Mouse (Mus musculus): ENCODE measurements around the gene Cfap61. TPM values are rescaled to one million over a fixed set of nuclear protein-coding genes. Genes with fewer than 3 reads are reported as not detected.

Gene Cfap61
- total and polyA plus RNA-seq, 3 experiments = 0.13 TPM; not detected in 2

DNA sequence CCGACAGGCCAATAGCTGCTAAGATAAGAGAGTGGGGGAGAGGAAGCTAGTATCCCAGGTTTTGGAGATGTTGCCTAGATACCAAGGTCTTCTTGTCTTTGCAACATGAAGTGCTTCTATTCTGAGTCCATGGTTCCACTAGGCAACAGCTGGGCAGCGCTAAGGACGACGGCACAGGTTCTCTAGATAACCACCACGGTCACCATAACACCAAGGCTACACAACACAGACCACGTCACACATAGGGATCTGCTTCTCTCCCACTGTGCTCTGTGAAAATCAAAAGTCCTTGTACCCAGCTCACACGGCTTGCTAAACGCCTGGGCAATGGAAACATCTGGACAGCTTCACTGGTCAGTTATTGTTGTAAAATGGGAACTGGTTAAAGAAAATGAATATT, 2.4 kb downstream of the Cfap61 start:
- no peak for DNase-seq (ENCODE audit: low read depth, low spot score)
- Histone ChIP-seq H3K27me3 (ENCODE audit: control insufficient read depth in 1 of 2, insufficient read depth in 2 of 2, low read length in 2 of 2) (peaks cover 0 to 4% of the 10 kb centered on the region in 2 experiments; a peak in 1 of 4 replicates), H3K9me3 (replicated peaks; ENCODE audit: insufficient read depth, low read length) (no peaks in the 10 kb centered on the region), H3K36me3 (ENCODE audit: control insufficient read depth in 1 of 2, insufficient read depth in 2 of 2, low read length in 2 of 2) (peaks cover 0 to 4% of the 10 kb centered on the region in 2 experiments; a peak in 3 of 4 replicates), H3K4me1 (ENCODE audit: control insufficient read depth in 1 of 2, insufficient read depth in 2 of 2, low read length in 2 of 2) (peaks cover 0 to 5% of the 10 kb centered on the region in 2 experiments; a peak in 1 of 4 replicates), H3K4me3 (ENCODE audit: control insufficient read depth in 1 of 2, insufficient read depth in 1 of 2, low read depth in 2 of 2, low read length in 2 of 2) (no peak overlapping the region), H3K9ac (ENCODE audit: control insufficient read depth, low read depth, low read length, poor library complexity, severe bottlenecking) (no peak overlapping the region), H3K79me2 (ENCODE audit: control insufficient read depth, insufficient read depth, low read length, poor library complexity) (peaks cover 5% of the 10 kb centered on the region), H3K27ac (ENCODE audit: control insufficient read depth, low read depth, low read length) (no peak overlapping the region)
- no peak for TF ChIP-seq RAD21 (IDR thresholded peaks at IDR 0.05; ENCODE audit: low read depth, low read length)
- TF ChIP-seq TCF12 (IDR thresholded peaks at IDR 0.05; ENCODE audit: low read depth, low read length) = no peak
- TF ChIP-seq CTCF (IDR thresholded peaks at IDR 0.05 in 2 of 3, conservative IDR thresholded peaks at IDR 0.05 in 1 of 3; ENCODE audit: control insufficient read depth in 1 of 3, insufficient read depth in 1 of 3, low read depth in 2 of 3, low read length in 3 of 3, poor library complexity in 1 of 3, severe bottlenecking in 1 of 3) = no peak
- no peak for TF ChIP-seq MXI1 (IDR thresholded peaks at IDR 0.05; ENCODE audit: low read depth, low read length)
- no peak for TF ChIP-seq UBTF (IDR thresholded peaks at IDR 0.05; ENCODE audit: borderline replicate concordance, insufficient read depth, low read depth, low read length)
- no peak for TF ChIP-seq SMC3 (IDR thresholded peaks at IDR 0.05; ENCODE audit: low read depth, low read length)
- TF ChIP-seq MAFK (IDR thresholded peaks at IDR 0.05; ENCODE audit: borderline replicate concordance, low read depth, low read length) = no peak
- no peak for TF ChIP-seq USF1 (IDR thresholded peaks at IDR 0.05; ENCODE audit: low read depth, low read length)
- TF ChIP-seq POLR2A (IDR thresholded peaks at IDR 0.05; ENCODE audit: control insufficient read depth in 1 of 2, insufficient read depth in 1 of 2, low read depth in 1 of 2, low read length in 2 of 2, poor library complexity in 1 of 2) = no peak

DNA sequence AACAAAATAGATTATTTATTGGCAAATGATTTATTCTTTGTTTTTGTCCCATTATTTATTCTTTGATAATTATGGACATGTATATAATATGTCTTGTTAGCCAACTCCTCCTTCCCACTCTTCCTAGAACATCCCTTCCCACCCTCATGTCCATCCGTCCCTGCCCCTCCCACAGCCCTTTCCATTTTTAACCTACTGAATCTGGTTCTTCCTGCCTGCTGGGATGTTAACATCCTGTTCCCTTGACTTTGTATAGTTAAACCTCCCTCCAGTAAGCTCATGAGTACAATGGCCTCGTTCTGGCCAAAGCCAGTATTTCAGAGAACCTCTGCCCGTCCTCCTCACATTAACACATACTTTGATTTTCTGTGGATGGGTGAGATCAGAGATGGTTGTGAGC, 6.8 kb downstream of the Cfap61 start:
- Histone ChIP-seq H3K79me2 (ENCODE audit: control insufficient read depth, insufficient read depth, low read length, poor library complexity) (no peaks in the 10 kb centered on the region), H3K9me3 (replicated peaks; ENCODE audit: insufficient read depth, low read length) (no peaks in the 10 kb centered on the region), H3K27me3 (ENCODE audit: control insufficient read depth in 1 of 2, insufficient read depth in 2 of 2, low read length in 2 of 2) (peaks cover 0 to 5% of the 10 kb centered on the region in 2 experiments; a peak in 1 of 4 replicates), H3K36me3 (ENCODE audit: control insufficient read depth in 1 of 2, insufficient read depth in 2 of 2, low read length in 2 of 2) (no peaks in the 10 kb centered on the region), H3K4me3 (ENCODE audit: control insufficient read depth in 1 of 2, insufficient read depth in 1 of 2, low read depth in 2 of 2, low read length in 2 of 2) (no peak overlapping the region), H3K4me1 (ENCODE audit: control insufficient read depth in 1 of 2, insufficient read depth in 2 of 2, low read length in 2 of 2) (no peaks in the 10 kb centered on the region), H3K27ac (ENCODE audit: control insufficient read depth, low read depth, low read length) (no peak overlapping the region), H3K9ac (ENCODE audit: control insufficient read depth, low read depth, low read length, poor library complexity, severe bottlenecking) (no peak overlapping the region)
- TF ChIP-seq MAFK (IDR thresholded peaks at IDR 0.05; ENCODE audit: borderline replicate concordance, low read depth, low read length) = no peak
- no peak for TF ChIP-seq SIN3A (IDR thresholded peaks at IDR 0.05; ENCODE audit: low read length)
- TF ChIP-seq TCF12 (IDR thresholded peaks at IDR 0.05; ENCODE audit: low read depth, low read length) = no peak
- DNase-seq (ENCODE audit: low read depth, low spot score) = no peak

DNA sequence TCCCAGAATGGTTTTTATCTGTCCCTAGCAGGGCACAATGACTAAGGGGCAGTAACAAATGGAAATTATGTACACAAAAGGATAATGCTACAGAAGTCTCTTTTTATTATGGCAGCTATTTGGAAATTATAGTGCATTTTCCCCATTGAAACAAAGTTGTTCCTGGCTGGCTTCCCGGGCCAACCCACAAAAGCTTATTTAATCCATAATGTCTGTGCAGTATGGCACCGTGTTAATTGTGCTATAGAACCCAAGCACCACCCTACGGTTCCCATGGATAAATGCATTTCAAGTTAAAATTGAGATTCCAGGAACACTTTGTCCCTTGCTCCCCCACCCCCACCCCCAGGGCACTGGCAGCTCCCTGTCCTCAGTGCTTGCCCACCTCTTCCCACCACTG, 9.7 kb downstream of the Cfap61 start:
- Histone ChIP-seq H3K9me3 (replicated peaks; ENCODE audit: insufficient read depth, low read length) (no peaks in the 10 kb centered on the region), H3K27me3 (ENCODE audit: control insufficient read depth in 1 of 2, insufficient read depth in 2 of 2, low read length in 2 of 2) (peaks cover 0 to 7% of the 10 kb centered on the region in 2 experiments; a peak in 1 of 4 replicates), H3K27ac (ENCODE audit: control insufficient read depth, low read depth, low read length) (no peak overlapping the region), H3K79me2 (ENCODE audit: control insufficient read depth, insufficient read depth, low read length, poor library complexity) (no peaks in the 10 kb centered on the region), H3K4me1 (ENCODE audit: control insufficient read depth in 1 of 2, insufficient read depth in 2 of 2, low read length in 2 of 2) (no peaks in the 10 kb centered on the region), H3K9ac (ENCODE audit: control insufficient read depth, low read depth, low read length, poor library complexity, severe bottlenecking) (no peak overlapping the region), H3K4me3 (ENCODE audit: control insufficient read depth in 1 of 2, insufficient read depth in 1 of 2, low read depth in 2 of 2, low read length in 2 of 2) (no peak overlapping the region), H3K36me3 (ENCODE audit: control insufficient read depth in 1 of 2, insufficient read depth in 2 of 2, low read length in 2 of 2) (no peaks in the 10 kb centered on the region)
- TF ChIP-seq RAD21 (IDR thresholded peaks at IDR 0.05; ENCODE audit: low read depth, low read length) = no peak
- no peak for TF ChIP-seq SIN3A (IDR thresholded peaks at IDR 0.05; ENCODE audit: low read length)
- no peak for TF ChIP-seq ZKSCAN1 (IDR thresholded peaks at IDR 0.05; ENCODE audit: low read depth, low read length)
- no peak for TF ChIP-seq MAZ (IDR thresholded peaks at IDR 0.05; ENCODE audit: low read depth, low read length)
- no peak for TF ChIP-seq JUND (IDR thresholded peaks at IDR 0.05; ENCODE audit: low read depth, low read length)
- no peak for TF ChIP-seq GABPA (IDR thresholded peaks at IDR 0.05; ENCODE audit: low read depth, low read length)
- no peak for TF ChIP-seq MXI1 (IDR thresholded peaks at IDR 0.05; ENCODE audit: low read depth, low read length)
- no peak for TF ChIP-seq USF2 (IDR thresholded peaks at IDR 0.05; ENCODE audit: borderline replicate concordance in 1 of 2, insufficient read depth in 1 of 2, low read depth in 1 of 2, low read length in 2 of 2)
- no peak for TF ChIP-seq NRF1 (IDR thresholded peaks at IDR 0.05; ENCODE audit: insufficient read depth, low read depth, low read length, poor library complexity, severe bottlenecking)
- no peak for DNase-seq (ENCODE audit: low read depth, low spot score)

Measured in MEL (cell line).